Mouse (Mus musculus): Measurements from ENCODE around the gene Sgf29.

DNA sequence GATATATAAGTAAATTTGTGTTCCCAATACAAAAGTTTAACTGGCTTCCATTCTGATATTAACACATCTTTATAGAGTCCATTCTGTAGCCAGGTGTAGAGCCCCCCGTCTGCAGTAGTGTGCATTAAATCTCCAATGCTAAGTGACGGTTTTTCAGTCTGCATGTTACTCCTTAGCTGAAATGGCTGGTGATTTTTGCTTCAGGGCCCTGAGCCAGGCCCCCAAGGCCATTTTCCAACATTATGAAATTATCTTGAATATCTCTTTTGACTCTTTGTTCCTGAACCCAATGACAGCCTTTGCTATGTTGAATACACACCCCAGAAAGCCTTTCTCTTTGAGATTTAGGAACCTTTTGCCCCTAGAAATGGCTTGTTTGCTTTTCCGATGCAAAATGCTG lies 10.7 kb downstream of the Sgf29 start:
- no peak for TF ChIP-seq POLR2A (IDR thresholded peaks at IDR 0.05; ENCODE audit: insufficient read length, low read depth)
- no peak for TF ChIP-seq MAX (IDR thresholded peaks at IDR 0.05; ENCODE audit: low read depth)
- TF ChIP-seq TCF3 (IDR thresholded peaks at IDR 0.05; ENCODE audit: insufficient read length, low read depth) = no peak
- TF ChIP-seq TCF12 (IDR thresholded peaks at IDR 0.05; ENCODE audit: insufficient read depth, poor library complexity, severe bottlenecking) = no peak
- no peak for TF ChIP-seq MYOG (IDR thresholded peaks at IDR 0.05; ENCODE audit: control insufficient read depth in 1 of 3, insufficient read depth in 1 of 3, insufficient read length in 2 of 3, low read depth in 2 of 3)
- no peak for TF ChIP-seq CEBPB (IDR thresholded peaks at IDR 0.05; ENCODE audit: insufficient read depth, poor library complexity, severe bottlenecking)
